Mouse (Mus musculus) gonadal fat pad, adult 2 months (tissue): ENCODE data around the gene Polrmt. TPM values are rescaled to one million over a fixed set of nuclear protein-coding genes. Genes with fewer than 3 reads are reported as not detected.

Experiments used
- DNase-seq: peaks from one replicate; pipeline ENCODE4 v3.0.0-alpha.2; 2012; ENCODE audit warnings: low read depth
- polyA plus RNA-seq: library from polyadenylated mRNA; depleted of rRNA; stranded (reverse); fragments of >200 nt; gene quantifications from 2 replicates; pipeline ENCODE4 v1.2.3, GENCODE M21; 2012; rRNA removed

The Polrmt gene
- polyA plus RNA-seq: 39.4 and 48.1 TPM in 2 replicates

GRCm38 (mm10) chr10:79745898-79746773 lies at the start of gene Polrmt:
TSS of gene Polrmt (minus strand) at chr10:79746581.
- DNase-seq: peak; percentile 71

DNA sequence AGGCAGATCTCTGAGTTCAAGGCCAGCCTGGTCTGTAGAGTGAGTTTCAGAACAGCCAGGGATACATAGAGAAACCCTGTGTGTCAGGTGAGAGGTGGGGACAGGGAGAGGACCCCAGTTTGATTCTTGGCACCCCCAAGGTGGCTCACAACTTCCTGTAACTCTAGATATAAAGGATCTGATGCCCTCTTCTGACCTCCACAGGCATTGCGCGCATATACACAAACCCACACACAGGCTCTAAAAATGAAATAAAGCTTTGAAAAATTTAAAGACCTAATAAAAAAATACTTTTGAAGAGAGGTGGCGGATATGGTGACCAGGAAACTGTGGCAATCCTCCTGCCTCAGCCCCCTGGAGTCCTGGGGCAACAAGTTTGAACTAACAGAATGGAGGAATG lies 49.5 kb upstream of the Polrmt start:
- DNase-seq: no peak

- DNase-seq: no peak
These were observed 48.1 kb upstream of the Polrmt start for GRCm38 (mm10) chr10:79794491-79794931.

- DNase-seq: no peak
These were observed 47.5 kb upstream of the Polrmt start for GRCm38 (mm10) chr10:79793738-79794490.

DNA sequence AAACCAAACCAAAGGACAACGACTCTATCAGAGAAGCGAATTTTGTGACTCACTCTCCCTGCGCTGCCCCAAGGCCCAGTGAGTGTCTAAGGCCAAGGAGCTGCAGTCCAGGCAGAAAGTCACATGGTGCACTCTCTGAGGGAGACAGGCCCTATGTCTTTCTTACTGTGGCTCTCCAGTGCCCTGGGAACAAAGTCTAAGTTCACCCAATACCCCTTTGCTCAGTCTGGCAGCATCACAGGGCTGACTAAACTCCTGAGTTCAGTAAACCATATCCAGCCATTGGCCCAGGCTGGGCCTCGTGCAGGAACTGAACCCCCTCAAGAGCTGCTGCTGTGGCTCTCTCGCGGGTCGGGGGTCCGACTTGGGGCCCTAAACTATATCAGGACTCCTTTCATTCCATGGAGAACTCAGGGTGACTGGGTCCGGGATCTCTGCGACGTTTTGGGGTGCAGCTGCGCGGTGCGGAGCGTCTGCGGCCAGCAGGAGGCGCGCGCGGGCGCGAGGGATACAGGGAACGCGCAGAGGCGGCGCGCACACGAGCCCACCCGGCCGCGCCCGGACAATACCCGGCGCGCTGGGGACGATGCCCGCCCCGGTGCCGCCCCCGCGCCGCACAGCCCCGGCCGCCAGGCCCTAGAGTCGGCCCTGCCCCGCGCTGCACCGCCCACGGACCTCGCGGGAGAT lies 46.8 kb upstream of the Polrmt start, which contains the start of gene Palm:
TSS of gene Palm (plus strand) at position 522 of the 687 bp plus-strand sequence.
- DNase-seq: no peak

DNA sequence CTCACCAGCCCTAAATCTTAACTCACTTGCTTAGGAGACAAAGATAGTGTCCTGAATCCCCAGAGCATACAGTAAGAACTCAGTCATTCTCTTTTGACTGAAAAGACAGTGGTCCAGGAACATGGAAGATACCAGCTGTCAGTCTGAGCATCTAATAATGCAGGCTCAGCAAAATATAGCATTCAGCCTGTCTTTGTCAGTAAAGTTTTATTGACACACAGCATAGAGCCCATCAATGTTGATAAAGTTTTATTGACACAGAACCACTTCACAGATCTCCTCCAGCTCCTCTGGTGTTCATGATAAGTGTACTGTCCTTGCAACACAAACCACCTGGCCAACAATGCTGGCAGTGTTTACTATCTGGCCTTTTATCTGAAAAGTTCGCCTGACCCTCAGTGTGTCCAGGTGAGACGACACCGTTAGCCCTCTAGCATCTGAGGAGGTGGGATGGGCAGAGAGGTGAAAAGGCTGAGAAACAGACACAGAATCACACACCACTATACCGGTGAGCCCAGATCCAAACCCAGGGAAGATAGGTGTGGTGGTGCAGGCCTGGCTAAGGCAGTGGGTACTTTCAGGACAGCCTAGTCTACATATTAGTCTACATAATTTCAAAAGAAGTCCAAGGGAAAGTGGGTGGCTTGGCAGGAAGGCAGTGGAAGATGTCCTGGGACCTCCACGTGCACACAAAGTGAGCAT lies 46.1 kb upstream of the Polrmt start:
- DNase-seq: no peak

DNA sequence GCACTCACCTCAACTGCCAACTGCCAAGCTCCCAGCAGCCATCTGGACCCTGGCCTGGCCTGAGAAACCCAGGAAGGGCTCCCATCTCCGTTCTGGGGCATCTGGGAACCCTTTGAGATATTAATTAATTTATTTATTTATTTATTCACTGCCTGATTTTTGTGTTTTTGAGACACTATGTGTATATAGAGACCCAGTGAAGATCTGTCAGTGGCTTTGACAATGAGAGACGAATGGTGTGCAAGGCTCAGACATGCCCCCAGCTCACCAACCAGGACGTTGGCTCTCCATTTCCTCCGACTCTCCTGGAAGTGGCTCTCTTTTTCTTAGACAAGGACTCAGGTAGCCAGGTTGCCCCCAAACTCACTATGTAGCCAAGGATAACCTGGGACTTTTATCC lies 44.5 kb upstream of the Polrmt start, which contains the start of gene Prss57:
TSS of gene Prss57 (minus strand) at position 101 of the 400 bp plus-strand sequence.
- no peak for DNase-seq

DNA sequence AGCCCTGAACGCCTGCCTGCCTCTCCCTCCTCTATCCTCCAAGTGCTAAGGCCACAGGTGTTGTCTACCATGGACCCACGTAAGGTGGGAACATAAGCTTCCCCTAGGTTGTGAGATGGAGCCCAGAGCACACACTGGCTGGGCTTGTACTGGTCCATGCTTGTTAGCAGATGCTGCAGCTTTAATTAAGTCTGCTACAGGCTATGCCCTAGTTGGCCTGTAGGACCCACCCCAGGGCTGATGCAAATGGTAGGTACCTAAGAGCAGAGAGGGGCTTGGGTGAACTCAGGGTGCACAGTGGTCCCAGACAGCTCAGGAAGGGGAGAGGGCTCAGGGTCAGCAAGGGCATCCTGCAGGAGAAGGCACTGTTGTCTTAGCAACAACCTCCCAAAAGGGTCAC lies 43.2 kb upstream of the Polrmt start:
- DNase-seq: no peak

GRCm38 (mm10) chr10:79788386-79789158 lies 42.2 kb upstream of the Polrmt start:
- no peak for DNase-seq

- no peak for DNase-seq
These were observed 37.8 kb upstream of the Polrmt start for GRCm38 (mm10) chr10:79783920-79784800.

GRCm38 (mm10) chr10:79783050-79783449 lies 36.7 kb upstream of the Polrmt start:
- no peak for DNase-seq

DNA sequence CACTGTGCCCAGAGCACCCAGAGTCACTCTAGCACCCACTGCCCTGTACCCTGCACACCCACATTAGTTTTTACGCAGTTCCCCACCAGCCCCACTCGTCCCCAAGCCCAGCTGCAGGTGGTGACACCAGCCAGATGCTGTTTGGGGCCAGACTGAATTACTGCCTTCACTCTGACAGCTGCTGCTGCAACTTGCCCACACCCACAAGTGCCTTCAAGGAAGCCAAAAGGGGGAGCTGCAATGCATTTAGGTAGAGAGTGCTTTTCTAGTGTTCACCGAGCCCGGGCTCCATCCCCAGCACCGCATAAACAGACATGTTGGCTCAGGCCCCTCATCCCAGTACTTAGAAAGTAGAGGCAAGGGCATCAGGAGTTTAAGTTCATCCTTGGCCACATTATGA lies 35.6 kb upstream of the Polrmt start:
- DNase-seq: no peak

DNA sequence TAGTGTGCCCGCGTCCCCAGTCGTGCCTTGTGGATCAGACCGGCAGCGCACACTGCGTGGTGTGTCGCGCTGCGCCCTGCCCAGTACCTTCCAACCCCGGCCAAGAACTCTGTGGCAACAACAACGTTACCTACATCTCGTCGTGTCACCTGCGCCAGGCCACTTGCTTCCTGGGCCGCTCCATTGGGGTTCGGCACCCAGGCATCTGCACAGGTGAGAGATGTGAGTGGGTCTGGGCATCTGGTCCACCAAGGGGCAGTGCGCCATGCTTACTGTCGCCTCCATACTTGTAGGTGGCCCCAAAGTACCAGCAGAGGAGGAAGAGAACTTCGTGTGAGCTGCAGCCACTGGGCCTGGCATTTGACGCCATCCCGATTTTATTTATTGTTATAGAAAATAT lies 34.8 kb upstream of the Polrmt start:
- DNase-seq: no peak

GRCm38 (mm10) chr10:79780664-79781015 lies 34.3 kb upstream of the Polrmt start:
- no peak for DNase-seq

DNA sequence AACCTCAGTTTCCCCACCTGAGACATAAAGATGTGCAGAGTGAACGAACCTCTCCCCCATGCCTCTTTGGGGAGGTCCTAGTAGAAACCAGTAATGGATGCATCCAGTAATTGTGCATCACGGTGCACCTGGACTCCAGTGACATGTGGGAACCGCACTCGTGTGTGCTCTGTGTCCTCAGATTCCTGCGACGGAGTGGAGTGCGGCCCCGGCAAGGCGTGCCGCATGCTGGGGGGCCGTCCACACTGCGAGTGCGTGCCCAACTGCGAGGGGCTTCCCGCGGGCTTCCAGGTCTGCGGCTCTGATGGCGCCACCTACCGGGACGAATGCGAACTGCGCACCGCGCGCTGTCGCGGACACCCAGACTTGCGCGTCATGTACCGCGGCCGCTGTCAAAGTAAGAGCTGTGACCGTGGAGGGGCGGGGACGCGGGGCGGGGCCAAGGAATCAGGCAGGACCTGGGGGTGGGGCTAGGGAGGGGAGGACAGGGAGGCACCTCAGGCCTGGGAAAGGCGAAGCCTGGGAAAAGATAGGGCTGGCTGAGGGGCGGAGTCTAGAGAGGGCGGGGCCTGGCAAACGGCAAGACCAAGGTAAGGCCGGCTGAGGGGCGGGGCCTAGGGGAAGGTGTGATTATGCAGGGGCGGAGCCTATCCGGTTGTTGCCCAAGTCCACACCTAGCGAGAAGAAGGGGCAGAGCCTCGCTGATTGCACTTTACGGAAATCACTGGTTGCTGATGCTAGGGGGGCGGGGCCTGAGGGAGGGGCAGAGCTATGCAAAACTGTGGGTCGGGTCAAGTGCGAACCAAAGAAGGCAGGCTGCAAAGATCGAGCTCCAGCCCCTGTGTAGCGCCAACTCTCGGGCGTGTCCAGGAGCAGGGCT lies 33.6 kb upstream of the Polrmt start:
- peak; percentile 81 for DNase-seq

DNA sequence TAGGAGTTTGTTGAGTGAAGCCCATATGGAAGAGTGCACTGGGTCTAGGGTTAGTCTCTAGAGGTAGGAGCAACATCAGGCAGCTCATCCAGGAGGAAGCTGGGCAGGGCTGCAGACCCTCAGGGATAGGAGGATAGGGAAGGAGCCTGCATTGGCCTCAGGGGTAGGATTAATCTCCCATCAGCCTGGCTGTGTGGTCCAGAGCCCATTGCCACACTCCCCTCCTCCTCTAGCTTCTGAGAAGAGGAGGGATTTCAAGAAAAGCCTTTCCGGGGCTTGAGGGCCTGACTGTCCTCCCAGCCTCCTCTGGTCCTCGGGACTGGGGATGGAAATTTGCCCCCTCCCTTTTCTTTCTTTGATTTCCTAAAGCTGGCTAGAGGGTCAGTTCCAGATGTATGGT lies 32.8 kb upstream of the Polrmt start:
- DNase-seq: no peak

DNA sequence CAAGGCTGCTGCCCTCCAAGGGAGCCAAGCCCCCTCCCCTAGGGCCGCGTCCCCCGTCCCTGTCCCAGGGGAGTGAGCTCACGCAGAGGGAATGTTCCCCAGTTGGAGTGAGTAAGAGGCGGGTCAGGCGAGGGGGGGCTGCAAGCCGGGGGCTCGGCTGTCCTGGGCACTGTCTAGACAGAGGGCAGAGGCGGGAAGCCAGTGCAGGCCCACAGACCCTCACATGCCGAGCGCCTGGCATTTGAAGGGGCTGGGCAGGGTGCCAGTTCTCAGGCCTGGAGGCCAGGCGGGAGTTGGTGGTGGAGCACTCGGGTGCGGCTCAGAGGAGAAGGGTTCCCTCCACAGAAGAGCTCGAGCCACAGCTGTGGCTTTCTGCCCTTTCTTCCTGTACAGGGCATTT lies 31.6 kb upstream of the Polrmt start:
- no peak for DNase-seq

DNA sequence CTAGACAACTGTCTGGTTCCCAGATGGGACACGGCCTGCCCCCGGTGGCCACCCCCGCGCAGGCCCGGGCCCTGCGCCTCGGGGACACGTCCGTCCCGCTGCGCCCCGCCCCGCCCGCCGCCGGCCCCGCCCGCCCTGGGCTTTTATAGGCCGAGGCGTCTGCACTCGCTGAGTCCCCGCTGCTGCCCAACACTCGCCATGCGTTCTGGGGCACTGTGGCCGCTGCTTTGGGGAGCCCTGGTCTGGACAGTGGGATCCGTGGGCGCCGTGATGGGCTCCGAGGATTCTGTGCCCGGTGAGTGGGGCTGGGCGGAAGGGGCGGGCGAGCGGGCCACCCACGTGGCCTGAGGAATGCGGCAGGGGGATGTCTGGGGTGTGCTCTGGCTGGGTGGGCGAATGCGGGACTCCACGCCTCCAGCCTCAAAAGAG lies 30.7 kb upstream of the Polrmt start, which contains the start of gene Fstl3:
TSS of gene Fstl3 (plus strand) at position 170 of the 429 bp plus-strand sequence.
- no peak for DNase-seq
